Mouse (Mus musculus) cerebellum, adult 2 months (tissue): ENCODE data around the gene Pvalb.

Experiments
- CTCF ChIP-seq: fragments of 200-500 bp; IDR thresholded peaks from 2 replicates; pipeline ENCODE4 v1.5.1; 2011; ENCODE audit warnings: low read depth, mild to moderate bottlenecking, control low read depth, low read length, moderate library complexity, borderline replicate concordance; ENCODE audit not compliant: insufficient read depth
- POLR2A ChIP-seq: fragments of 200-500 bp; IDR thresholded peaks from 2 replicates; pipeline ENCODE4 v1.6.1; 2011; ENCODE audit warnings: low read length, control low read depth, borderline replicate concordance; ENCODE audit not compliant: insufficient read depth

- TF ChIP-seq POLR2A = no peak
- no peak for TF ChIP-seq CTCF
Measured at GRCm38 (mm10) chr15:78157824-78158223, 48.4 kb downstream of the Pvalb start.
